Mouse (Mus musculus) lung, adult 2 months (tissue): ENCODE measurements around the gene Mtmr2.

Experiments used
- CTCF ChIP-seq: fragments of 200-500 bp; IDR thresholded peaks from 2 replicates; pipeline ENCODE4 v1.5.1; 2011; ENCODE audit warnings: mild to moderate bottlenecking, low read length, control low read depth; ENCODE audit not compliant: insufficient read depth
- POLR2A ChIP-seq: fragments of 200-500 bp; IDR thresholded peaks from 2 replicates; pipeline ENCODE4 v1.6.1; 2011; ENCODE audit warnings: low read depth, mild to moderate bottlenecking, control low read depth, low read length, borderline replicate concordance; ENCODE audit errors: extremely low read depth

DNA sequence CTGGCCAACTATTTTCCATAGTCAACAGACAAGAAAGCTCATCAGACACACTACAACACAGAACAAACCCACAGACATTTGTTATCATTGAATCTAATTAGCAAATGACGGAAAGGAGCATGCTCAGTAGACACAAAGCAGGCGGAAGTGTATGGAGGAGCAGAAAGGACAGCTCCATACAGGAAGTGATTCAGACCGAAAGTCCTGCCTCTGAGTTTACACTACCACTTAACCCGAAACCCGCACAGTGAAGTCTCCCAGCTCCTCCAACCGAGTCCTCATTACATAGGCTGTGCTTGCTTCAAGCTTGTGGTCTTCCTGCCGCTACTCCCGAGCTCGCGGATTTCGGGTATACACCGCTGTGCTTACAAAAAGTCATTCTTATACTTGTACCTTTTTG is 46.4 kb upstream of the Mtmr2 start:
- TF ChIP-seq CTCF (no peak), POLR2A (no peak)
